Mouse (Mus musculus) gastrocnemius, adult 18-20 months (tissue): ENCODE data around the gene Ifnz. TPM values are rescaled to one million over a fixed set of nuclear protein-coding genes. Genes with fewer than 3 reads are reported as not detected.
"Not testable (repeated sequence)": the region's sequence is repeated elsewhere in the genome, so short reads cannot be mapped to it uniquely, and the experiment has no call there.

Experiments used
- DNase-seq: peaks from one replicate; pipeline ENCODE4 v3.0.0; 2021; ENCODE audit warnings: low spot score
- long read RNA-seq, 2 experiments: library from polyadenylated mRNA; stranded (forward); transcript quantifications; one replicate each; pipeline ENCODE4 v2.0.0; 2021
- total RNA-seq, 2 experiments: library from RNA; stranded (reverse); gene quantifications; 2 replicates each; pipeline ENCODE4 v1.2.3; 2021

Gene Ifnz
- not detected for total RNA-seq
- long read RNA-seq, experiment 1 = 0 reads
- long read RNA-seq, experiment 2 = 0 reads

DNA sequence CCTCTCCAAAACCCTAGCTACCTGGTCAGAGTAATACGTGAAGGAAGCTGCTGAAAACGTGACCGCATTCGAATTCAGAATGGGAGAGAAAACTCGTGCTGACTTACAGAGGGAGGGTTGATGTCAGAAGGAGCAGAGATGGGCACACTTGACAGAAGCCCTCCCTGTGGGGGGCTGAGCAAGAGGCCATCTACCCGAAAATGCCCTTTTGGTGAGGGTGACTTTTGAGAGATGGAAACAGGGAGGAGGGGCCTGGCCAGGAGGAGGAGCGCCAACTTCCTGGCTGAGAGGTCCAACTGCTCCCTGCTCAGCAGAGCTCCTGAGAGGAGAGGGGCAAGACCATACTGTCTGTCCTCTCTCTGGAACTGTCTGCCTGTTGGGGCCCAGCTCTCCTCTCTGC, at the start of gene Ifnz:
Gene Ifnz (plus strand): TSS at position 301 of the 400 bp plus-strand sequence.
- not testable (repeated sequence) for DNase-seq

- DNase-seq = peak; percentile 65
Observed at GRCm38 (mm10) chr4:88738480-88738879, 43.5 kb upstream of the Ifnz start.

DNA sequence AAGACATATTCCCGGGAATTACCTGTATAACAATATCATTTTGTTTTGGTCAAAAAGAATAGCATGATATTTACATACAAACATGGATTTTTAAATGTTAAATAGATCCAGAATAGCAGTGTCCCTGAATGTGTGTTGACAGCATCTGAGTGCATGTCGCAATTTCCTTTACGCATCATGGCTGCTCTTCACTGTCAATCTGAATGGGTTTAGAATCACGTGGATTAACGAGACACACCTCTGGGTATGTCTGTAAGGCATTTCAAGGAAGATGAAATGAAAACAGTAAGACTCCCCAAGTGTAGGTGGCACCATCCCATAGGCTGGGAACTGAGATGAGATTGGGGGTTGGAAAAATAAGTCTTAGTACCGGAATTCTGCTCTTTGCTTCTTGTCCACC, 42.9 kb upstream of the Ifnz start:
- no peak for DNase-seq

- DNase-seq = no peak
Observed at GRCm38 (mm10) chr4:88741426-88741825, 40.5 kb upstream of the Ifnz start.

GRCm38 (mm10) chr4:88742771-88743371, 39.1 kb upstream of the Ifnz start:
- DNase-seq = no peak

DNA sequence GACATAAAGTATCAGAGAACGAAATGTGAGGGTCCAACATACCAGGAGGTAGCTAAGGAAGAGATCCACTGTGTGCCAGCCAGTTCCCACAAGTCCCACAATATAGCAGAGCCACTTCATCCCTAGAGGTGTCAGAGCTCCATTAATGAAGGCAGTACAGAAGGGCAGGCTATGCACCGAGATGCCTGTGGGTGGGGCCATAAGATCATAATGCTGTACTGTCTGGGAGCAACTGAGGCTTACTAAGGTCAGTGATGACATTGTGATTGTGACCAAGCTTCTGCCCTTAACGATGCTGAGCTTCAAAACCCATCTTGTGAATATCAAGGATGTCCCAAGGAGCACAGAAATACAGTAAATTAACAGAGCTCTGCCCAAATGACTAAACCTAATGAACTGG, 37.7 kb upstream of the Ifnz start:
- no peak for DNase-seq

GRCm38 (mm10) chr4:88749926-88750325, 32.0 kb upstream of the Ifnz start:
- no peak for DNase-seq

- peak; percentile 58 for DNase-seq
Observed at GRCm38 (mm10) chr4:88754818-88755340, 27.1 kb upstream of the Ifnz start, which contains the start of gene Gm13271. Gene Gm13271, plus strand, starts transcription at chr4:88754868.

GRCm38 (mm10) chr4:88756581-88757513, 25.1 kb upstream of the Ifnz start:
- DNase-seq = not testable (repeated sequence)

DNA sequence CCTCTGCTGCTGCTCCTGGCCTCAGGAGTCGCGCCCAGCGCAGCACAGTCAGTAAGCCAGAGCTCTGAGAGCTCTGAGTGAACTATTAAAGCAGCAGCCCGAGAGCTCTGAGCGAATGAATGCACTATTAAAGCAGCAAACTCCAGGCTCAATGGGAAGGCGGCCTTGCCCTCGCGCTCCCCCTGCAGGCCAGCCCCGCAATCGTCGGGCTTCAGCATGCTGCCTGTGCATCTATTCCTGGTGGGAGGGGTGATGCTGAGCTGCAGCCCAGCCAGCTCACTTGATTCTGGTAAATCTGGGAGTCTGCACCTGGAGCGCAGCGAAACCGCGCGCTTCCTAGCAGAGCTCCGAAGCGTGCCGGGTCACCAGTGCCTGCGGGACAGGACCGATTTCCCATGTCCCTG, 24.3 kb upstream of the Ifnz start:
- DNase-seq = peak; percentile 83

DNA sequence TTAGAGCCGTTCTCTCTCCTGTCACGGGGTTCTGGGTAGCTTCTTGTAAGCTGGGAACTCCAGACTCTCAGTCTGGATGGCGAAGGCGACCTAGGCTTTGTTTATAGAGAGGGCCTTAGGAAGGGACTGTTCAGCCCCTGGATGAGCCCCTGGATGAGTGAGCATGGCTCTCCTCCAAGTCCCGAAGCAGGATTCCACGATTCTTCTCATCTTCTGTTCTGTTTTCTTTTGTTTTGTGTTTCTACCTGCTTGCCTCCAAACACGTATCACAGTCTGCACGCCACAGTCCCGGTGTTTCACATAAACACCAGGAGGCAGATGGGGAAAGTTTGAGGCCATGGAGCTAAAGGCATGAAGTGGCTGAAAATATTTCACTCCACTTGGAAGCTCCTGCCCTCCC, 23.2 kb upstream of the Ifnz start:
- not testable (repeated sequence) for DNase-seq

DNA sequence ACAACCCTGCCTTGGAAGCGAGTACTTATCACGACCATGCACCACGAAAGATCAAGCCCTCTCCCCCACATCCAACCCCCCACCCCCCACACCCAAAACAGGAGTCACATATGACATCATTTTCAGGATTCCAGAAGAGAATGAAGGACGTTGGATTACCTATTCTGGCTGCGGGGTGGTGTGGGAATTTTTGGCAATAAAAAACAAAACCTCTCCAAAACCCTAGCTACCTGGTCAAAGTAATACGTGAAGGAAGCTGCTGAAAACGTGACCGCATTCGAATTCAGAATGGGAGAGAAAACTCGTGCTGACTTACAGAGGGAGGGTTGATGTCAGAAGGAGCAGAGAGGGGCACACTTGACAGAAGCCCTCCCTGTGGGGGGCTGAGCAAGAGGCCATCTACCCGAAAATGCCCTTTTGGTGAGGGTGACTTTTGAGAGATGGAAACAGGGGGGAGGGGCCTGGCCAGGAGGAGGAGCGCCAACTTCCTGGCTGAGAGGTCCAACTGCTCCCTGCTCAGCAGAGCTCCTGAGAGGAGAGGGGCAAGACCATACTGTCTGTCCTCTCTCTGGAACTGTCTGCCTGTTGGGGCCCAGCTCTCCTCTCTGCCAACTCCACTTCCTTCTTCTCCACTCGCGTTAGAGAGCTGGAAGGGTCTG, 22.2 kb upstream of the Ifnz start, which contains the start of gene Gm13283:
Gene Gm13283 (plus strand): TSS at position 510 of the 659 bp plus-strand sequence.
- DNase-seq = not testable (repeated sequence)

DNA sequence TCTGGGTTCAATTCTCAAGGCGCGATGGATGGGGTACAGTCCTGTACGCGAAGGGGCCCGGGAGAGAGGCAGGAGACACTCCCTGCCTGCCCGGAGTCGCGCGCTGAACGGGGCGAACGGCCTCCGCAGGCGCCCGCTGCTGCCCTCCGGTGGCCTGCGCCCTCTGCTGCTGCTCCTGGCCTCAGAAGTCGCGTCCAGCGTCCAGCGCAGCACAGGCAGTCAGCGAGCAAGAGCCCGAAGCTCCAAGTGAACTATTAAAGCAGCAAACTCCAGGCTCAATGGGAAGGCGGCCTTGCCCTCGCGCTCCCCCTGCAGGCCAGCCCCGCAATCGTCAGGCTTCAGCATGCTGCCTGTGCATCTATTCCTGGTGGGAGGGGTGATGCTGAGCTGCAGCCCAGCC, 21.5 kb upstream of the Ifnz start:
- peak; percentile 68 for DNase-seq

- DNase-seq = peak; percentile 65
Observed at GRCm38 (mm10) chr4:88761776-88762175, 20.2 kb upstream of the Ifnz start.

GRCm38 (mm10) chr4:88762341-88762740, 19.6 kb upstream of the Ifnz start:
- DNase-seq = not testable (repeated sequence)

- peak; percentile 42 for DNase-seq
Observed at GRCm38 (mm10) chr4:88763384-88764018, 18.4 kb upstream of the Ifnz start.

- DNase-seq = not testable (repeated sequence)
Observed at GRCm38 (mm10) chr4:88773534-88773933, 8.4 kb upstream of the Ifnz start, which contains the start of gene Gm13290. Gene Gm13290, plus strand, starts transcription at chr4:88773834.

GRCm38 (mm10) chr4:88776622-88777021, 5.3 kb upstream of the Ifnz start, which contains the start of gene Gm13289:
Gene Gm13289, plus strand, starts transcription at chr4:88776922.
- not testable (repeated sequence) for DNase-seq

GRCm38 (mm10) chr4:88779550-88779949, 2.4 kb upstream of the Ifnz start, which contains the start of gene Gm13272:
Gene Gm13272, plus strand, starts transcription at chr4:88779850.
- DNase-seq = not testable (repeated sequence)

- DNase-seq = not testable (repeated sequence)
Observed at GRCm38 (mm10) chr4:88780320-88780719, 1.6 kb upstream of the Ifnz start.

DNA sequence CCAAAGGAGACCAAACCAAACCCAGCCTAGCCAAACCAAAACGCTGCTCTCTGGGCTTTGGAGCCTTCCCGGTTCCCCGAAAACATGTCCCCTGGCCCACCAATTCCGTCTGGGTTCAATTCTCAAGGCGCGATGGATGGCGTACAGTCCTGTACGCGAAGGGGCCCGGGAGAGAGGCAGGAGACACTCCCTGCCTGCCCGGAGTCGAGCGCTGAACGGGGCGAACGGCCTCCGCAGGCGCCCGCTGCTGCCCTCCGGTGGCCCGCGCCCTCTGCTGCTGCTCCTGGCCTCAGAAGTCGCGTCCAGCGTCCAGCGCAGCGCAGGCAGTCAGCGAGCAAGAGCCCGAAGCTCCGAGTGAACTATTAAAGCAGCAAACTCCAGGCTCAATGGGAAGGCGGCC, 404 bp downstream of the Ifnz start:
- not testable (repeated sequence) for DNase-seq
